Mouse (Mus musculus) embryo, embryonic 11.5 days (tissue): ENCODE measurements around the gene Olfr1123.
"Not testable (repeated sequence)": the region's sequence is repeated elsewhere in the genome, so short reads cannot be mapped to it uniquely, and the experiment has no call there.

Experiments used
- DNase-seq: peaks from one replicate; pipeline ENCODE4 v3.0.0-alpha.2; 2012; ENCODE audit warnings: low read depth, low spot score

Gene Olfr1123

DNA sequence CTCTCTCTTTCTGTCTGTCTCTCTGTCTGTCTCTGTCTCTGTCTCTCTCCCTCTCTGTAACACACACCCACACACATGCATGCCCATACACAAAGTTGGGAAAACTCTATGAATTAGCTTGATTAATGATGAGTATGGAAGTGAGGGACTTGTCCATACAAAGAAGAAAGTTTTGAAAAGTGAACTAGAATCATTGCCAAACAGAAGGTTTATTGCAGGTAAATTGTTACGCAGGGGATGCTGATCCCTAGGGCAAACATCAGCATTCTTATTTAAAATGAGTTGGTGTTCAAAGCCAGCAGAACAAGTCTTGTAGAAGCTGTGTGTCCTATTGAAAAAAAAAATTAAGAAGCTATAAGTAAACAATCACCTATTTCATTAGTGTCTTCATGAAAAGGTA is at the start of gene Olfr1123:
Olfr1123 (plus strand) TSS at position 301 of the 400 bp plus-strand sequence.
- no peak for DNase-seq

DNA sequence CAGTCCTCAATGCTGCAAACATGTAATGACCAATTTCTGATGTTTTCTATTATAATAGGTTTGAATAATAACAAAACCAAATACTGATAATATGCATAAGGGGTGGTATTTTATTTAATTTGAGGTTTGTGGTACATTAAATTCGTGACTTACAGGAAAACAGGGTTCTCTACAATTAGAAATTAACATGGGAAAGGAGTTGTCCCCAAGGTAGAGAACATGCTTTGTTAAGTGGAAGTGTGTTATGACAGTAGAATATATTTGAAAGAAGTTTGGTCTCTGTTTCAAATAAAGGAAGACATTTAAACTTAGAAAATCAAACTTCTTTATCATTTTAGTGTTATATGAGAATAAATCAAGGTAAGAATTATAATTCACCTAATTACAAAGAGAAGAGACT is 46.8 kb upstream of the Olfr1123 start, which contains the start of gene Olfr1121:
Olfr1121 (plus strand) TSS at position 301 of the 400 bp plus-strand sequence.
- DNase-seq = no peak

- DNase-seq = no peak
Observed at GRCm38 (mm10) chr2:87371726-87372125, 44.7 kb upstream of the Olfr1123 start.

DNA sequence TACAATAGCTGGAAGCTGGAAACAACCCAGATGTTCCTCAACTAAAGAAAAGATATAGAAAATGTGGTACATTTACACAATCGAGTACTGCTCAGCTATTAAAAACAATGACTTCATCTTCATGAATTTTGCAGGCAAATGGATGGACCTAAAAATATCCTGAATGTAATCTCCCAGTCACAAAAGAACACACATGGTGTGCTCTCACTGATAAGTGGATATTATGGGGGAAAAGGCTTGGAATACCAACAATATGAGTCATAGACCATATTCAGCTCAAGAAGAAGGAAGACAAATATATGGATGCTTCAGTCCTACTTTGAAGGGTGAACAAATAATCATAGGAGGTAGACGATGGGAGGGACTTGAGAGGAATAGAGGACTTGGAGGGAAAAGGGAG is 32.5 kb upstream of the Olfr1123 start:
- no peak for DNase-seq

DNA sequence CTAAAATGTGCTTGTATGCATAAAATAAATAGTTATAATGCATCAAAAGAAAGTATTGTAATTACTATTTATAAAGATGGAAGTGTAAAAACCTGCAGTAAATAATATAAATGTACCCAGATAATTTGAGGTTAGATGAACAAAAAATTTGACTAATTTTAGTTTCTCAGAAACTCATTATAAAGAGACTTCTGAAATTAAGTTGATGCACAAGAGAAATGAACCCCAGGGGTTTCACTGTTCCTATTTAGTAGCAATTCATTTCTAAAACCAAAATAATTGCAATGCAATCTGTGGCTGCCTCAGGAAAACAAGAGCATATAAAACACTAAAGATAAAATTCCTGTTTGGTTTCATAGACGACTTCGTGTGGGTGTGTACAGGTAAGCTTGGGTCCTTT is 30.9 kb upstream of the Olfr1123 start, which contains the start of gene Olfr1122:
Olfr1122 (plus strand) TSS at position 301 of the 400 bp plus-strand sequence.
- DNase-seq = no peak

GRCm38 (mm10) chr2:87393605-87394004 is 22.8 kb upstream of the Olfr1123 start:
- not testable (repeated sequence) for DNase-seq

DNA sequence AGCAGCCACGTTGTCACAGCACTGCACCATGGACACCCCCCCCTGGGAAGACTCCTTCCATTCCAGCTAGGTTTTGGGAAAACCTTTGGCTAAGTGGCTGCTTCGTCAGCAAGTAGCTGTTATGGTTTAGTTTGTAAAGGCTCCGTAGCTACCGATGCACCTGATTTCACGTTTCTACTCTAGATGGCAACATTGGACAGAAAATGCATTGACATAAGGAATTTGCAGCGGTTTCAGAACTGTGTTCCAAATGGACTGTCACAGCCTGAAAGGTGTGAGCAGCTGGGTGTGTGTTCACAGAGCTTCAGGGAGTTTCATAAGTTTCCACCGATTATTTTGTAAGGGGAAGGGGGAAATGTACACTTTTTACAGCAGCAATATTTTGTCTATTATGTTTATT is 21.7 kb upstream of the Olfr1123 start:
- not testable (repeated sequence) for DNase-seq

GRCm38 (mm10) chr2:87429975-87430374 is 13.5 kb downstream of the Olfr1123 start, which contains the start of gene Olfr1124:
Gene Olfr1124, plus strand, starts transcription at chr2:87430275.
- DNase-seq = no peak

GRCm38 (mm10) chr2:87437731-87438130 is 21.3 kb downstream of the Olfr1123 start:
- no peak for DNase-seq

- DNase-seq = no peak
Observed at GRCm38 (mm10) chr2:87453662-87454061, 37.2 kb downstream of the Olfr1123 start, which contains the start of gene Olfr1126. Gene Olfr1126, plus strand, starts transcription at chr2:87453962.

DNA sequence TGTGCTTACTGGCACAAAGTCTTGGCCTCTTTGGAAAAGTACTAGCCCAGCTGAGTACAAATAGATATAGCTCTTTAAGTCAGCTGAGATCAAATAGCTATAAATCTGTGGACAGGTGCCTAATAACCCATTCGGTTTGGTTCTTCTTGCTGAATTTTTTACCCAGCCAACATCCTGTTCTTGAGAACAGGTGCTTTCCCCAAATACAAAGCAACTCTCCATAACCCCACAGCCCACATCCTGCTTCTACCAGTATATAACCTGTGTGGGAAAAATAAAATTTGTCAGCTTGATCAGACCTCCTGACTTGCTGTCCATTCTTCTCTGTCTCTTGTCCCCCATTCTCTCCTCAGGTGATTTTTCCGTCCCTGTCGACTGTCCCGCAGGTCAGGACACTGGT is 45.3 kb downstream of the Olfr1123 start:
- DNase-seq = no peak
